Mouse (Mus musculus) myocyte (in vitro differentiated cells): ENCODE results near the gene Stag1.

Experiments
- CEBPB ChIP-seq: IDR thresholded peaks from 2 replicates; pipeline ENCODE4 v1.6.1; 2011; ENCODE audit warnings: mild to moderate bottlenecking, moderate library complexity; ENCODE audit not compliant: poor library complexity, insufficient read depth, severe bottlenecking
- E2F4 ChIP-seq: IDR thresholded peaks from one replicate; pipeline ENCODE4 v1.6.1; 2011; ENCODE audit warnings: mild to moderate bottlenecking, control low read depth, moderate library complexity; ENCODE audit not compliant: insufficient read depth
- MAX ChIP-seq: IDR thresholded peaks from one replicate; pipeline ENCODE4 v1.6.1; 2011; ENCODE audit warnings: low read depth, mild to moderate bottlenecking, control low read depth
- MYOD1 ChIP-seq, 3 experiments: IDR thresholded peaks; one replicate each; pipeline ENCODE4 v1.6.1; 2011; ENCODE audit warnings: control low read depth in 2 of 3, low read depth in 2 of 3, mild to moderate bottlenecking in 2 of 3, moderate library complexity in 1 of 3; ENCODE audit not compliant: insufficient read length in 2 of 3, control insufficient read depth in 1 of 3
- MYOG ChIP-seq, 3 experiments: IDR thresholded peaks; one replicate each; pipeline ENCODE4 v1.6.1; 2011; ENCODE audit warnings: control low read depth in 2 of 3, low read depth in 2 of 3, mild to moderate bottlenecking in 2 of 3; ENCODE audit not compliant: insufficient read length in 2 of 3, control insufficient read depth in 1 of 3, insufficient read depth in 1 of 3
- POLR2A ChIP-seq: IDR thresholded peaks from one replicate; pipeline ENCODE4 v1.6.1; 2011; ENCODE audit warnings: low read depth, mild to moderate bottlenecking, control low read depth, moderate library complexity; ENCODE audit not compliant: insufficient read length
- POLR2AphosphoS2 ChIP-seq: IDR thresholded peaks from one replicate; pipeline ENCODE4 v1.6.1; 2011; ENCODE audit warnings: low read depth, control low read depth; ENCODE audit not compliant: insufficient read length
- SRF ChIP-seq: IDR thresholded peaks from one replicate; pipeline ENCODE4 v1.6.1; 2011; ENCODE audit warnings: low read depth; ENCODE audit not compliant: control insufficient read depth, insufficient read length
- TCF12 ChIP-seq: IDR thresholded peaks from one replicate; pipeline ENCODE4 v1.6.1; 2011; ENCODE audit warnings: mild to moderate bottlenecking, control low read depth; ENCODE audit not compliant: poor library complexity, insufficient read depth, severe bottlenecking
- USF1 ChIP-seq: IDR thresholded peaks from one replicate; pipeline ENCODE4 v1.6.1; 2011; ENCODE audit warnings: low read depth, mild to moderate bottlenecking, control low read depth, moderate library complexity

DNA sequence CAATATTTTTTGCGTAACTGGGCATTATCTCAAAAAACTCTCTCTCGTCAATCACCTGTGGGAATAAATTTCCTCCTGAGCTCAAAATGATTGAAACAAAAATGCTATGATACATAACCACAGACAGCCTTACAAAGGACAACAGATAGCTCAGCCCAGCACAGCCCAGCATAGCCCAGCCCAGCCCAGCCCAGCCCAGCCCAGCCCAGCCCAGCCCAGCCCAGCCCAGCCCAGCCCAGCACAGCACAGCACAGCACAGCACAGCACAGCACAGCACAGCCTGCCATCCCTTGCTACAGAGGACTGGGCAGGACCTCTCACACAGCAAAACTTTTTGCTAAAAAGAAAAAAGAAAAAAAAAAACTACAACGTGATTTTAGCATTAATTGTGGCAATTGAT lies 390.3 kb downstream of the Stag1 start:
- TF ChIP-seq POLR2A (no peak), TCF12 (no peak), MYOG (IDR thresholded peaks at IDR 0.05; ENCODE audit: control insufficient read depth in 1 of 3, insufficient read depth in 1 of 3, insufficient read length in 2 of 3, low read depth in 2 of 3) (no peak), E2F4 (no peak), USF1 (no peak), SRF (no peak), MYOD1 (IDR thresholded peaks at IDR 0.05; ENCODE audit: control insufficient read depth in 1 of 3, insufficient read length in 2 of 3, low read depth in 2 of 3) (no peak), CEBPB (no peak), POLR2AphosphoS2 (no peak), MAX (no peak)
